Comparison of ENCODE assay signal across 8 mouse cellular contexts in the genomic region with DNA sequence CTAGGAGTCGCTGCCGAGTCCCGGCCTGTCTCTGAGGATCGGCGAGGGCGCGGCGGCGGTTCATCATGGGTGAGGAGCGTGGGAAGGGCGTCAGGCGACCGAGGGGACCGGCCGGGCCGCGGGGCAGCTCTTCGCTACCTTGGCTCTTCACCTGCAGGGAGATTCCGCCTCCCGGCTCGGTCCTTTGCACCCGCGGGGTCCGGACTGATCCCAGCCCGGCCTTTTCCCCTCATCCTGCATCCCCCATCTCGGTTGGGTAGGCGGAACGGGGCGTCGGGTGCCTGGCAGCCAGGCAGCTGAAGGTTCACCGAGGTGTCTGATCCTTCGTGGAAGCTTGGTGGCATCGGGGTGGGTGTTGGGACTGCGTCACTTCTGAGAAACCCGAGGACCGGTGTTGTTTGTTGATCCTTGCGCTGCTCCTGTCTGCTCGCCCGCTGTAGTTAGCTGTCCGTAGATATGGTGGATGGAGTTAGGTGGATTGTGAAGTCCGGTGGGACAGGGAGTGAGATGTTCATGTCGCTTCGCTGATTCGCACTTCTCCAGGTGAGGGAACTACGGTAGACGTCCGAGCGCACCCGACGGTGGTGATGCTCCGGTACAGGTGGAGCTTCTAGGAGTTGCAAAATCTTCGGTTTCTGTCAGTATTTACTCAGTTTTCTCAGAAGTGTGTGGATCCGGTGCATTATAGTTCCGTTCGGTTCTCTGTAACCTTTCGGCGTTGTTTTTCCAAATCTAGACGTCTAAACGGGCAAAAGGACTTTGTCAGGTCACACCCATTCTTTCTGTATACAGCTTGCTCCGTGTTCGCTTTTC. TPM values are rescaled to one million over a fixed set of nuclear protein-coding genes. Genes with fewer than 3 reads are reported as not detected.
A peak's percentile ranks its signal among the peaks of the same experiment; 100 is the strongest.
DNase-seq lines count a peak whose midpoint lies in the region; ATAC-seq and TF ChIP-seq lines count a peak whose summit lies in the region.

No protein-coding gene starts in this region.

- H3K4me1 ChIP-seq in testis, adult 2 months (ENCODE audit: control insufficient read depth, insufficient read depth, low read length) = peaks cover 2% of the 10 kb centered on the region; the same call in 1 of the 2 replicates
- H3K4me1 ChIP-seq in hindbrain, embryonic 13.5 days (replicated peaks) = peaks cover 19% of the 10 kb centered on the region

- H3K4me3 ChIP-seq in testis, adult 2 months (ENCODE audit: control insufficient read depth, low read depth, low read length) = peak overlapping the region; percentile 99
- H3K4me3 ChIP-seq in hindbrain, embryonic 13.5 days = peak overlapping the region; percentile 97

- 3% methylated on average over 61 of the region's 61 CpGs for WGBS in hindbrain, embryonic 13.5 days

- peak; percentile 22 for ATAC-seq in frontal cortex, adult (ENCODE audit: low TSS enrichment)
- ATAC-seq in hindbrain, embryonic 13.5 days (ENCODE audit: low FRiP score) = peak; percentile 61

- H3K36me3 ChIP-seq in testis, adult 2 months (ENCODE audit: control insufficient read depth, insufficient read depth, low read length) = no peaks in the 10 kb centered on the region
- peaks cover 3% of the 10 kb centered on the region for H3K36me3 ChIP-seq in hindbrain, embryonic 13.5 days

- no peak for TF ChIP-seq POLR2A in testis, adult 2 months (IDR thresholded peaks at IDR 0.05; ENCODE audit: control insufficient read depth, low read depth, low read length)

- no peak for DNase-seq in frontal cortex, postnatal 10 days (ENCODE audit: low spot score in 2 of 2)
- DNase-seq in testis, postnatal 10 days (ENCODE audit: low spot score) = no peak
- DNase-seq in mesoderm, embryonic 11.5 days (ENCODE audit: low read depth, low spot score) = peak; percentile 28
- DNase-seq in ovary, postnatal 10 days (ENCODE audit: low spot score) = no peak
- DNase-seq in right cerebral cortex, postnatal 36 days (ENCODE audit: low spot score in 2 of 2) = no peak

- no peaks in the 10 kb centered on the region for H3K9me3 ChIP-seq in hindbrain, embryonic 13.5 days

- peak overlapping the region; percentile 90 for H3K27ac ChIP-seq in testis, adult 2 months (ENCODE audit: control insufficient read depth, insufficient read depth, low read depth, low read length)
- peak overlapping the region; percentile 79 for H3K27ac ChIP-seq in hindbrain, embryonic 13.5 days

- no peaks in the 10 kb centered on the region for H3K27me3 ChIP-seq in testis, adult 2 months (ENCODE audit: control insufficient read depth, insufficient read depth, low read length)
- H3K27me3 ChIP-seq in hindbrain, embryonic 13.5 days = 0 out of 2 replicates have a peak, but pooled peaks cover 5% of the 10 kb centered on the region

- no peak for TF ChIP-seq CTCF in testis, adult 2 months (IDR thresholded peaks at IDR 0.05; ENCODE audit: control insufficient read depth, insufficient read depth, insufficient replicate concordance, low read depth, low read length)

- peak overlapping the region; percentile 97 for H3K9ac ChIP-seq in hindbrain, embryonic 13.5 days

- peak overlapping the region; percentile 97 for H3K4me2 ChIP-seq in hindbrain, embryonic 13.5 days

RNA-seq across cellular contexts. Expression of a gene that starts 1.0 kb away (rescaled TPM):
- 28.9 and 32.6 TPM in 2 replicates for polyA plus RNA-seq in testis, adult 2 months (2012; rRNA removed)
- polyA plus RNA-seq in hindbrain, embryonic 13.5 days (2015; fragmentation: Nextera tagmentation; extraction: Ambion mirVana) = 146 and 147 TPM in 2 replicates

RNA-seq across cellular contexts. Expression of a gene that starts 46.9 kb away (rescaled TPM):
- not detected in 2 replicates for polyA plus RNA-seq in testis, adult 2 months (2012; rRNA removed)
- 0.09 TPM in 1 of 2 replicates, not detected in the other for polyA plus RNA-seq in hindbrain, embryonic 13.5 days (2015; fragmentation: Nextera tagmentation; extraction: Ambion mirVana)
